Mouse (Mus musculus) olfactory bulb, adult 2 months (tissue): ENCODE measurements at regions not wholly inside any gene's neighbourhood (a gene's known extent, or its start where the extent isn't known, plus 50 kb on each side); places are given as distances from the start of the nearest gene placed in this dataset.

ENCODE experiments used
- H3K27ac ChIP-seq: fragments of 200-500 bp; 2 replicates; pipeline ENCODE4 v1.5.1; 2012; ENCODE audit warnings: low read depth, low read length; ENCODE audit not compliant: insufficient read depth
- H3K4me1 ChIP-seq: fragments of 200-500 bp; 2 replicates; pipeline ENCODE4 v1.6.1; 2012; ENCODE audit warnings: low read length; ENCODE audit not compliant: control insufficient read depth, insufficient read depth
- H3K4me3 ChIP-seq: fragments of 200-500 bp; 2 replicates; pipeline ENCODE4 v1.5.1; 2012; ENCODE audit warnings: mild to moderate bottlenecking, low read depth, low read length, moderate library complexity; ENCODE audit not compliant: insufficient read depth
- CTCF ChIP-seq: fragments of 200-500 bp; IDR thresholded peaks from 2 replicates; pipeline ENCODE4 v1.5.1; 2012; ENCODE audit warnings: low read depth, mild to moderate bottlenecking, low read length, moderate library complexity; ENCODE audit not compliant: insufficient read depth
- POLR2A ChIP-seq: fragments of 200-500 bp; IDR thresholded peaks from 2 replicates; pipeline ENCODE4 v1.6.1; 2012; ENCODE audit warnings: mild to moderate bottlenecking, low read depth, low read length, moderate library complexity; ENCODE audit not compliant: insufficient read depth
- WGBS: fragments of 180-500 bp; shearing (Covaris S2); methylation state at CpG from one replicate; pipeline ENCODE4 v1.1.7; 2018; 5-methylcytosine and 5-hydroxymethylcytosine counted together

DNA sequence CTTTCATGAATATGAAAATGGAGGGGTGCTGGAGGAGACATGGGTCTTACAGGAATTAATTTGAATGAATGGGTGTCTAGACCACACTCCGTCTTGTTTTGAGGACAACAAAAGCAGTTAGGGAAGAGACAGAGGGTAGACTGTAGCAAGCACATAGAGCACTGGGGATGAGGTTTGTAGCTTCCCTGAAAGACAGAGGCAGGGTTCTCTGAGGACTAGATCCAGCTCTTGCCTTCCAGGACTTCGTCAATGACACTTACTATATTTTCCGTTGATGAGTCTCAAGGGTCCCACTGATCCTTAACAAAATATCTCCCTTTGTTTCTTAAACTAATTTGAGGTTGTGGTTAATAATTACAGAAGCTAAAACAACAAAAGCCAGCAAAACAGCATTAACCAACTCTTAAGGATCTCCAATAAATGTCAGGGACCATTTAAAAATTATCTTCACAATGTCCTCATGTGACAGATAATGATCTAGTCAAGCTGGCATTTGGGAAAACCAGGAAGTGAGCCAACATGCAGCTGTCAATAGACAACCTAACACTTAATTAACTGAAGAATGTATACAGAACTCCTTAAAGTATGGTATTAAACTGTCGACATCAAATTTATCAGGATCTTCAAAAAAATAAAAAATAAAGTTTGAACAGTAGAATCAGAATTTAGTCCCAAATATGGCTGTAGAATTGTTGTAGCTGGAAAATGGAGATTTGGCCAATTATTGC, 531.6 kb upstream of the C030005K15Rik start:
- 34% methylated on average over 4 of the region's 4 CpGs for WGBS
- no peak for TF ChIP-seq POLR2A
- TF ChIP-seq CTCF = no peak
- Histone ChIP-seq H3K4me3 (no peak overlapping the region), H3K4me1 (no peaks in the 10 kb centered on the region), H3K27ac (no peak overlapping the region)

DNA sequence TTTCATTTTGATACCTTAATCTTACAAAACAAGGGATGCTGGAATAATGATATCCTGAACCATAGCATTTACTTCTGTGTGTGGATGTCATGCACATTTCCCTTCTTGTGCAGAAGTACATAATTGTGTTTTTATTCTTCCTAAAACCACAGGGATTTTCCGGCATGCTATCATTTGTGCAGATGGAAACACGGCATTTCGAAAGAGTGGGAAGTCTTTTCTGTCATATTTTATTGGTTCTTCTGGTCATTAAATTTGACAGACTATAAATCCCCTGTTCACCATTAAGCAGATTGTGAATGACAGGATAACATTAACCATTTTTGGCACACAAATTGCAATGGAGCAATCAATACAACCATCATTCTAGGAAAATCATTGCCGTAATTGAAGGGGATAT, 532.7 kb upstream of the C030005K15Rik start:
- WGBS = 70% methylated on average over 4 of the region's 4 CpGs
- Histone ChIP-seq H3K4me3 (no peak overlapping the region), H3K27ac (no peak overlapping the region), H3K4me1 (no peaks in the 10 kb centered on the region)
- TF ChIP-seq POLR2A (no peak), CTCF (no peak)

DNA sequence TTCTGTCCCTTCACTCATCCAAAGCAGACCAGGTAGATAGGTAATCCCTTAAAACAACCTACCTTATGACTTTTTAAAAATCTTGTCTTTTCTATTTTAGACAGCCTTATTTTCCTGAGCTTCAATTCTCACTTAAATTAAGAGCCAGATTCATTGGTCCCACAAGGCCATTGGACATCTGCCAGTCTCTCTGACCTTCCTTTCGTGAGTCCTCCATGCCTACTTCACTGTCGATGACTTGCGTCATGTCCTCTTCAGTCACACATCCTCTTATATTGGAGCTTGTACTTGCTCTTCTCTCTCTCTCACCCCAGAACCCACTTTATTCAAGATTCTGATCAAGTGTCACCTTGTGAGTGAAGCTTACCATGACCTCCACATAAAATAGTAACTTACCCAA, 542.0 kb upstream of the C030005K15Rik start:
- no peak overlapping the region for H3K27ac ChIP-seq
- 97% methylated on average over 3 of the region's 3 CpGs for WGBS
- H3K4me1 ChIP-seq = no peaks in the 10 kb centered on the region
- H3K4me3 ChIP-seq = no peak overlapping the region
- TF ChIP-seq CTCF = no peak
- no peak for TF ChIP-seq POLR2A

DNA sequence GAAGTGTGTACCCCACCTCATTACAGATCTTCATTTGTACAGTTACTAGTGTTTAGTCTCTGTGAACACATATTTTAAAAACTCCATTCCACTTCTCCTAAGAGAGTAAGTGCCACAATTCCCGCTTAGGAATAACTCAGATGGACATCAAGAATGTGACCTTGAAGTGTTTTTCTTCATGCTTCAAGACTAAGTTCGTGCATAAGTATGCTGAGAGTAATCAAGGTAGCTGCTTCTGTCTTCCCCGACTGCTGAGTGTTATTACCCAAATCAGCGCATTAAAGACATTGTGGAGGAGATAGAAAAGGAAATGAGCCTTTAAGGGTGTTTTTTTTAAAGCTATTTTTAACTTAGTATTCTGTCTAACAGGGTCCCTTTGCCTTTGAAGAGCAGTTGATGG, 565.1 kb upstream of the C030005K15Rik start:
- TF ChIP-seq CTCF = no peak
- TF ChIP-seq POLR2A = no peak
- Histone ChIP-seq H3K4me3 (no peak overlapping the region), H3K4me1 (no peaks in the 10 kb centered on the region), H3K27ac (no peak overlapping the region)
- WGBS = 85% methylated on average over 4 of the region's 4 CpGs

DNA sequence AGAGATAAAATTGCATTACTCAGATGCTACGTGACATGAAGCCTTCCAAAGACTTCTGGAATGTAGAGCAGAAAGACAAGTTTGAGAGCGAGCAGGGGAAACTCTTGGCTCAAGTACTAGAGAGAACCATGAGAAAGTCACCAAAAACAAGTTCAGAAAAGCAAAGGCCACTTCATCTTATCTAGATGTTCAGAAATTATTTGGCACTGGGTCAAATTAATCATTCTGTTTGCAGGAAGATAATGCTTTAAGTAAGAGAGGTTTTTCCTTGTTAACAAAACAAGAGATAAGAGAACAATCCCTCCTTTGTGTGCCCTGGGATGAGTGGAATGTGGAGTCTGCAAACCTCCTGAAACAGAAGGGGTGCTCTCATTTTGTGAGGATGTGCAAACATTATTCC, 565.6 kb upstream of the C030005K15Rik start:
- WGBS = 88% methylated on average over 2 of the region's 2 CpGs
- no peaks in the 10 kb centered on the region for H3K4me1 ChIP-seq
- H3K27ac ChIP-seq = no peak overlapping the region
- no peak overlapping the region for H3K4me3 ChIP-seq
- TF ChIP-seq CTCF (no peak), POLR2A (no peak)

DNA sequence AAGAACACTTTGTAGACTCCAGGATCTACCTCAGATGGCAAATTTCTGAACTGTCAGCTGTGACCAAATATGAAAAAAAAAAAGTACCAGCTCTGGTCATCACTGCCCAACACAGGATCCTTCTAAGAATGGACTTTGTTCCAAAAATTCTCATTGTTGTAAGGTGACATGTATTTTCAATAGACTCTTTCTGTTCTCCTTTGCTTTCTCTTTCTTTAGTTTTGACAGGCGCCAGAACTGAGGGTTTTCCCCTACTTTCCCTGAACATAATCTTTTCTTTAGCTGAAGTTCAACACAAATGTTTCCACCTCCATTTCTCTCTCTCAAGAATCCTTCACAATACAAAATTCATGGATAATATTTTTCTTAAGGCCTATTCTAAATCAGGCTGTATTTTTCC, 579.1 kb upstream of the C030005K15Rik start:
- H3K4me3 ChIP-seq = no peak overlapping the region
- H3K4me1 ChIP-seq = no peaks in the 10 kb centered on the region
- H3K27ac ChIP-seq = no peak overlapping the region
- 93% methylated on average over 1 of the region's 1 CpGs for WGBS
- TF ChIP-seq CTCF = no peak
- TF ChIP-seq POLR2A = no peak

DNA sequence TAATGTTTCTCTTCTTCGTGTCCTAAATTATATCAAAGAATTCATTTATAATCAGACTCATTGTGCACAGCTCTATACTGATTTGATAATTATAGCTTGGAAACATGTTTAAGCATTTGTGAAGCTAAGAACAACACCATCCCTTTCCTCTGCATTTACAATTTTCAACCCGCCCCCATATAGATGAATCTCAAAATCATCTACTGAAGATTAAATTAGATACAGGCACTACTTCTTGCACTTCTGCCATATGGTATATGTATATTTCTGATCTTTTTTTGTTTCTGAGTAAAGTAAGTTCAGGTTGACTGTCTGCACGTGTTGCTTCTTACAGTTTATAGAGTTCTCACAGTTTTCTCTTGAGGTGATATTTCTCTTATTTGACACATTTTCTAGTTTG, 583.1 kb upstream of the C030005K15Rik start:
- WGBS = 63% methylated on average over 3 of the region's 3 CpGs
- Histone ChIP-seq H3K4me1 (no peaks in the 10 kb centered on the region), H3K4me3 (no peak overlapping the region), H3K27ac (no peak overlapping the region)
- no peak for TF ChIP-seq CTCF

DNA sequence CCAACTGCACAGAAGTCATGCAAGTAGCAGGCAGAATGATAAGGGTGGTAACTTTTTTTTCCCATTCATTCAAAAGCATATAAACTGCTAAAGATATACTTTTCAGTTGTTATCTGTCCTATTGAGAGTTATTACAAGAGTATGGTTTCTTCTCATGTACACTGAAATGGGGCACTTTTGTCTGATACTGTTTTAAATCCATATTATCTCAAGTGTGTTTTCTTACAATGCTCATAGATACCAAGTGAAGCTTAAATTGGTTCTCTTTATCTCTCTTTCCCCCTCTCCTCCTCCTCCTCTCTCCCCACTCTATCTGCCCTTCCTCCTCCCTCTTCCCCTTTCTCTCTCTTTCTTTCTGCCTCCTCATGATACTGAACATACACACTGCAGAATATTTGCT, 584.8 kb upstream of the C030005K15Rik start:
- Histone ChIP-seq H3K4me1 (no peaks in the 10 kb centered on the region), H3K4me3 (no peak overlapping the region), H3K27ac (no peak overlapping the region)
- TF ChIP-seq CTCF (no peak), POLR2A (no peak)

DNA sequence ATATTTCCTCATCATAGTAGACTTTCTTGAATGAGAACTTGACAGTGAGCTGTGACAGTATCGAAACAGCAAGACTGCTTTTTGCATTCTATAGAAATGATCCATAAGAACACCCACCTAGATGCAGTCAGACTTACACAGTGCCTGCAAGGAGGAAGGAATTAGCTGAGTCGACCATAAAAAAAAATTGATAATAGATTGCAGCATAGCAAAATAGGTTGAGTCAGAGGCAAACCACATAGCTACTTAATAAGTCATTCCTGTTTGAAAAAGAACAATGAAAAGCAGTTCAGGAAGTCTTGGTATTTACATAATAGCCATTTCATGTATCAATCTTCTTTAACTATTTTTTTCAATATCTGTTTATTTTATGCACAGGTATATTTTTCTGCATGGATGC, 591.9 kb upstream of the C030005K15Rik start:
- H3K4me1 ChIP-seq = no peaks in the 10 kb centered on the region
- WGBS = 67% methylated on average over 2 of the region's 2 CpGs
- no peak overlapping the region for H3K4me3 ChIP-seq
- TF ChIP-seq POLR2A = no peak
- TF ChIP-seq CTCF = no peak
- H3K27ac ChIP-seq = no peak overlapping the region

DNA sequence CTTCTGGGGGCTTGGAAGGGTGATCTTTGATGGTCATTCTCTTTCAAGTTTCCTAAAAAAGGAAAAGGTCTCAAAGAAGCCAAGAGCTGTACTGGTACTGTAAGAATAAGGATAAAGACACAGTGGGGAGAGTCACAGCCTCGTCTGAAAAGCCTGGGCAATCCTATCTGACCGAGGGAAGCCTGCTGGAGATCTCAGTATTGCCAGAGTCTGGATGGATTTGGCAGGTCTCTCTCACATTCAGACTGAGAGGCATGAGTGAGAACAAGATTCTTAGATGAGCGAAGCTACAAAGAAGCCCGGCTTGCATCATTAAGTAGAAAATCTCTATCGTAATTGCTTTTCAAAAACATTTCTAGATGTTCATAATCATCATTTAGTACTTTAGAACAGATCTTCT, 590.4 kb upstream of the Atp2b1 start:
- no peak for TF ChIP-seq CTCF
- TF ChIP-seq POLR2A = no peak
- 80% methylated on average over 5 of the region's 5 CpGs for WGBS
- no peaks in the 10 kb centered on the region for H3K4me1 ChIP-seq
- H3K27ac ChIP-seq = no peak overlapping the region
- H3K4me3 ChIP-seq = no peak overlapping the region
